Mouse (Mus musculus) cerebellum, adult 2 months (tissue): ENCODE results near the gene Ppig. TPM values are rescaled to one million over a fixed set of nuclear protein-coding genes. Genes with fewer than 3 reads are reported as not detected.
"Not testable (repeated sequence)": the region's sequence is repeated elsewhere in the genome, so short reads cannot be mapped to it uniquely, and the experiment has no call there.

ENCODE experiments used
- DNase-seq, 2 experiments: peaks; one replicate each; pipeline ENCODE4 v3.0.0; 2021
- H3K27ac ChIP-seq: fragments of 200-500 bp; 2 replicates; pipeline ENCODE4 v1.5.1; 2012; ENCODE audit warnings: low read length, control low read depth, inconsistent platforms; ENCODE audit not compliant: insufficient read depth
- H3K27me3 ChIP-seq: fragments of 200-500 bp; 2 replicates; pipeline ENCODE4 v1.6.1; 2012; ENCODE audit warnings: inconsistent platforms, mild to moderate bottlenecking, low read length, moderate library complexity; ENCODE audit not compliant: control insufficient read depth, insufficient read depth
- H3K4me1 ChIP-seq: fragments of 200-500 bp; 2 replicates; pipeline ENCODE4 v1.6.1; 2011; ENCODE audit warnings: low read length; ENCODE audit not compliant: control insufficient read depth, insufficient read depth
- H3K4me3 ChIP-seq: fragments of 200-500 bp; replicated peaks from 2 replicates; pipeline ENCODE3; 2011; ENCODE audit warnings: mild to moderate bottlenecking, low read depth, low read length, control low read depth; ENCODE audit not compliant: insufficient read depth
- CTCF ChIP-seq: fragments of 200-500 bp; IDR thresholded peaks from 2 replicates; pipeline ENCODE4 v1.5.1; 2011; ENCODE audit warnings: low read depth, mild to moderate bottlenecking, control low read depth, low read length, moderate library complexity, borderline replicate concordance; ENCODE audit not compliant: insufficient read depth
- POLR2A ChIP-seq: fragments of 200-500 bp; IDR thresholded peaks from 2 replicates; pipeline ENCODE4 v1.6.1; 2011; ENCODE audit warnings: low read length, control low read depth, borderline replicate concordance; ENCODE audit not compliant: insufficient read depth
- whole genome bisulfite sequencing: fragments of 180-500 bp; shearing (Covaris S2); methylation state at CpG from one replicate; pipeline ENCODE4 v1.1.7; 2018; 5-methylcytosine and 5-hydroxymethylcytosine counted together
- polyA plus RNA-seq: library from polyadenylated mRNA; depleted of rRNA; stranded (reverse); fragments of >200 nt; gene quantifications from 2 replicates; pipeline ENCODE4 v1.2.3, GENCODE M21; 2012; rRNA removed

Gene Ppig
- 23.2 and 24.0 TPM in 2 replicates for polyA plus RNA-seq

DNA sequence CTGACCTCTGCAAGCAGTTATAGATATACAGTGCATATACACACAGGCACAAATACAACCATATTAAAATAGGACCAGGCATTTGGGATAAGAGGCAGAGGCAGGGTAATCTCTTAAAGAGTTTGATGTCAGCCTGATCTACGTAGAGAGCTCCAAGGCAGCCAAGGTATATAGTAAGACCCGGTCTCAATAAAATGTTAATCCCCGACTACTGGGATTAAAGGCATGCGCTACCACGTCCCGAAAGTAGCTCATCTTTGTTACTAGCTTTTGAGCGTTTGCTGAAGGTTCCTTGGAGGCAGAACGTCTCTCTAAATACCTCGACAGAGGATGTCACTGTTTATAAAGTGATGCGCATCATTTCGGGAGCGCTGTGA is at the start of gene Ppig:
Ppig (plus strand) TSS at position 273 of the 377 bp plus-strand sequence.
- H3K27ac ChIP-seq = peak within 1 kb of the TSS; percentile 35
- no peaks in the 10 kb centered on the region for H3K27me3 ChIP-seq
- no peaks in the 10 kb centered on the region for H3K4me1 ChIP-seq
- TF ChIP-seq POLR2A (no peak), CTCF (no peak)
- no peak for DNase-seq
- H3K4me3 ChIP-seq = peak within 1 kb of the TSS; percentile 72
- WGBS = 3% methylated on average over 12 of the region's 12 CpGs

DNA sequence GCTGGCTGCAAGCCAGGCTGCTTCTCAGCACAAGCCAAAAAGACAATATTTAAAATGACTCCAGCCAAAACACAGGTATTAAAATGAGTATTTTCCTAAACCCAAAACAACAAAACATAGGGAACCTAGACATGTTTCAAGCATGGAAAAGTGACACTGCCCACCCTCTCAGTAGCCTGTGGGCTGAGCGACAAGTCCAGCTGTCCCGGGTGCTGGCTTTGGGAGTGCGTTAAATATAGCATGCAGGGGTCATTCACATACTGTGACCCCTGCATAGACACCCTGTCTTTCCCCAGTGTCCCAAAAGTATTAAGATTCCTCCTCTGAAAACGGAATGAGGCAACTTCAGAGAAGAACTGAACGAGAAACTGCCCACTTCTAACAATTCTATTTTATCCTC is 48.6 kb upstream of the Ppig start:
- Histone ChIP-seq H3K4me1 (no peaks in the 10 kb centered on the region), H3K4me3 (no peak overlapping the region), H3K27me3 (no peaks in the 10 kb centered on the region), H3K27ac (no peak overlapping the region)
- 44% methylated on average over 5 of the region's 5 CpGs for WGBS
- no peak for DNase-seq
- TF ChIP-seq POLR2A = no peak
- TF ChIP-seq CTCF = no peak

DNA sequence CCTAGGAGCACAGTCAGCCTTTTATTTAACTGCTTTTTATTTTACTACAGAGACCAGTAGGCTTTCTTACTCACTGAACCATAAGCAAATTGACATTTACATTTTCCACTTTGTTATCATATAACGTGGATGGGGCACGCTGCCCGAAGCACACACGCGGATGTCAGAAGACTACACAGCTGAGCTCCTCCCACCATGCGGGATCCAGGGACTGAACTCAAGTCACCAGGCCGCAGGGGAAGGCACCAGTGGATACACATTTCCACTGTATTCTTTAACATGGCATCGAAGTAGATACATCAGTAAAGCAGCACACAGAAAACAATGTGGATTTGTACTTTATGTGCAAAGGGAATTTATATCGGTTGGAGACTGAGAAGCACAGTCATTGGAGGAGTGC is 47.1 kb upstream of the Ppig start:
- TF ChIP-seq CTCF = no peak
- no peak for TF ChIP-seq POLR2A
- no peaks in the 10 kb centered on the region; the same call in 1 of the 2 replicates for H3K27me3 ChIP-seq
- 62% methylated on average over 9 of the region's 9 CpGs for WGBS
- H3K4me1 ChIP-seq = no peaks in the 10 kb centered on the region
- no peak overlapping the region for H3K27ac ChIP-seq
- H3K4me3 ChIP-seq = no peak overlapping the region
- DNase-seq = no peak

DNA sequence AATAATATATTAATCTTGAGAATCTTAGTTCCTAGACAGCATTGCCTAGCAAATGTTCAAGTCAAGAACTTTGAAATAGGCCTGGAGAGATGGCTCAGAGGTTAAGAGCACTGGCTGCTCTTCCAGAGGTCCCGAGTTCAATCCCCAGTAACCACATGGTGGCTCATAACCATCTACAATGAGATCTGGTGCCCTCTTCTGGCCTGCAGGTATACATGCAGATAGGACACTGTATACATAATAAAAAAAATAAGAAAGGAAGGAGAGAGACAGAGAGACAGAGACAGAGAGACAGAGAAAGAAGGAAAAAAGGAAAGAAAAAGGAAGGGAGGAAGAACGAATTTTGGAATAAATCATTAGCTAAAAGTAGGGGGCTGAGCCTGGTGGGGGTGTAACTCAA is 45.6 kb upstream of the Ppig start:
- H3K27me3 ChIP-seq = no peaks in the 10 kb centered on the region; the same call in 1 of the 2 replicates
- no peaks in the 10 kb centered on the region for H3K4me1 ChIP-seq
- H3K27ac ChIP-seq = no peak overlapping the region
- no peak overlapping the region for H3K4me3 ChIP-seq
- WGBS = 64% methylated on average over 2 of the region's 2 CpGs
- TF ChIP-seq POLR2A (no peak), CTCF (no peak)
- no peak for DNase-seq

DNA sequence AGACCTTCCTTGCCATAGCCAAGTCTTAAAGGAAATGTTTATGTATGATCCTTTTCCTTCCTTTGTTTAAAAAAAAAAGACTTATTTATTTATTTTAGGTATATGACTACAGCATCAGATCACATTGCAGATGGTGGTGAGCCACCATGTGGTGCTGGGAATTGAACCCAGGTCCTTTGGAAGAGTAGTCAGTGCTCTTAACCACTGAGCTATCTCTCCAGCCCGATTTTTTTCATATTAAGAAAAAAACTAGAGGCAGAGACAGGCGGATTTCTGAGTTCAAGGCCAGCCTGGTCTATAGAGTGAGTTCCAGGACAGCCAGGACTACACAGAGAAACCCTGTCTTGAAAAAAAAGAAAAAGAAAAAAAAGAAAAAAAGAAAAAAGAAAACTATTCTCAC is 45.1 kb upstream of the Ppig start:
- not testable (repeated sequence) for H3K27ac ChIP-seq, H3K27me3 ChIP-seq, H3K4me1 ChIP-seq, H3K4me3 ChIP-seq, DNase-seq
- 89% methylated on average over 2 of the region's 2 CpGs for WGBS

DNA sequence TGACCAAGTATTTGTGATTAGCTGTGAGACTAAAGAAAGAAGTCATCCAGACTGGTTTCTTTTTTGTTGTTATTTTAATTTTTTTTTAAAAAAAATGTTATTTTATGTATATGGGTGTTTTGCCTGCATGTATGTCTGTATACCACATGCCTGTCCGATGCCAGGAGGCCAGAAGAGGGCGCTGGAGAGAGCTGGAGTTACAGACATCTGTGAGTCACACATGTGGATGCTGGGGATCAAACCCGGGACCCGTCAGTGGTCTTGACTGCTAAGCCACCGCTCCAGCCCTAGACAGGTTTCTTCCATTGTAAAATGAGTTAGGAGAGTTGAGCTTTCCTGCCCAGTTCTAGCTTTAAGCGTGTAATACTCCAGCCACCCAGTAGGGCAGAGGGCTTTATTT is 42.4 kb upstream of the Ppig start:
- DNase-seq = no peak
- 66% methylated on average over 6 of the region's 6 CpGs for WGBS
- no peak for TF ChIP-seq CTCF
- TF ChIP-seq POLR2A = no peak
- no peaks in the 10 kb centered on the region for H3K4me1 ChIP-seq
- no peaks in the 10 kb centered on the region; the same call in 1 of the 2 replicates for H3K27me3 ChIP-seq
- no peak overlapping the region for H3K27ac ChIP-seq
- no peak overlapping the region for H3K4me3 ChIP-seq

DNA sequence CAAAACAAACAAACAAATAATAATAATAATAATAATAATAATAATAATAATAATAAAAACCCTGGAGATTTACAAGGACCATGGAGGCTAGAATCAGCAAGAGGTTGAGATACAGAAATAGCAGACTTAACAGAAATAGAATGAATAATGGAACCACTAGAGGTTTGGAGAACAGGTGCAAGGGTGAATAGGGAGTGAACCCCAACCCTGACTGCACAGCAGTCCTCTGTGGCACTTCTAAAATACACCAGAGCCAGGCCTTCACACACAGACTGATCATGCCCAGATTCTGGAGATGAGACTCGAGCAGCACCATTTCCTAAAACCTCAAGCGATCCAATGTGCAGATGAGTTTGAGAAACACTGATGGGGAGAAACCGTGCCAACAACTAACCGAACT is 40.4 kb upstream of the Ppig start:
- TF ChIP-seq POLR2A = no peak
- TF ChIP-seq CTCF = no peak
- no peak for DNase-seq
- no peak overlapping the region for H3K27ac ChIP-seq
- no peaks in the 10 kb centered on the region for H3K4me1 ChIP-seq
- no peaks in the 10 kb centered on the region; the same call in 1 of the 2 replicates for H3K27me3 ChIP-seq
- no peak overlapping the region for H3K4me3 ChIP-seq
- 82% methylated on average over 4 of the region's 4 CpGs for WGBS

DNA sequence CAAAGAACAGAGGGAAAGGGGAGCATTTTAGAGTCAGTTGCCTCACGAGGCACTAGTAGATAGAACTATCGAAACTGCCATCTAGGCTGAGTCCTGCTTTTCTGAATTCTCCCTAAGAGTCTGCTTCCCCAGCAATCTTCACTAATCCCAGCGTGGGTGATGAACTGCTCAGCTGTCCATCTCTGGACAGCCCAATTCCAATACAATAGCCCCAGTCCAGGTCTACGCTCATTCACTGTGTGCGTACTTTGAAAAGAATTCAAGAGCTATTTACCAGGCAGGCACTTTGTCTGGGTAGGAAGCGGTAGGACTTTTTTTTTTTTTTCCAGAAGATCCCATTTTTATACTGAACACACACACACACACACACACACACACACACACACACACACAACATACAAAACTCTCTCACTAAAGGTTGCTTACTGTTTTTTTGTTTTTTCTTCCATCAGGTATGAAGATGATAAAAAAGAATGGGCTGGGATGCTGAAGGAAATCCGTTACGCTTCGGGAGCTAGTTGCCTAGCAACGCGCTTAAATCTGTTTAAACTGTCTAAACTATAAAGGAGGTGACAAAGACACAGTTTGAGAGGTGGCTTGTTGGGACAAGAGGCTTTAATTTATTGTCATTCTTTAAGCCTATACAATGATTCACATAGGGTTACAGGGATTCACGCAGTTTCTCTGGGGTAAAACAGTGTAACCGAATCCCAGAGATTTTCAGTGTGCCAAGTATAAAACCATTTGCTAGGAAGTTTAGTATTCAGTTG is 39.1 kb upstream of the Ppig start:
- no peak overlapping the region for H3K4me3 ChIP-seq
- no peaks in the 10 kb centered on the region; the same call in 1 of the 2 replicates for H3K27me3 ChIP-seq
- H3K4me1 ChIP-seq = no peaks in the 10 kb centered on the region
- WGBS = 23% methylated on average over 13 of the region's 13 CpGs
- TF ChIP-seq POLR2A (no peak), CTCF (no peak)
- DNase-seq = no peak
- no peak overlapping the region for H3K27ac ChIP-seq

DNA sequence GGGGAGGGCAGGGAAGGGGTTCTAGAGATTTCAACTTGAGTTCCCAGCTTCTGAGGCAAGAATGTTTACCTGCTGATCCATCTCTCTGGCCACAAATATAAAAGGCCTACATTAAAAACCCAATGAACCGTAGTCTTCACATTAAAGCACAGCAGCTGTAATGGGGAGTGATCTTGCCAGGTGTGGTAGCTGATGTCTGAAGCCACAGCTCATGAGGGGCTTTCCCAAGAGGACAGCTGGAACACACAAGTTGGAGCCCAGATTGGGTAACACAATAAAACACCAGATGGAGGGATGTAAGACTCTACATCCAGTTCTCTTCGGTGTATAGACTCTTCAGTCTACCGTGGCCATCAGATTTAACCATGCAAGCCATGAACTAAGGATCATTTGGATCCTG is 37.9 kb upstream of the Ppig start:
- no peak for TF ChIP-seq CTCF
- TF ChIP-seq POLR2A = no peak
- DNase-seq = no peak
- Histone ChIP-seq H3K27me3 (no peaks in the 10 kb centered on the region; the same call in 1 of the 2 replicates), H3K4me3 (no peak overlapping the region), H3K27ac (no peak overlapping the region), H3K4me1 (no peaks in the 10 kb centered on the region)
- 92% methylated on average over 3 of the region's 3 CpGs for WGBS
